Mouse (Mus musculus) Patski (cell line): ENCODE data around the gene Alox12b. TPM values are rescaled to one million over a fixed set of nuclear protein-coding genes. Genes with fewer than 3 reads are reported as not detected.

Experiments used
- ATAC-seq: fragments of 100-300 bp; one replicate; pipeline ENCODE4 v1.8.0; 2021
- CTCF ChIA-PET: fragments of 350-600 bp; sonication (Branson Sonifier 250); formaldehyde crosslinking; loops from one replicate; lab custom pipeline; 2022; ENCODE audit warnings: inconsistent platforms; lab: Charles Lee
- POLR2A ChIA-PET: fragments of 350-600 bp; sonication (Branson Sonifier 250); formaldehyde crosslinking; loops from one replicate; lab custom pipeline; 2022; ENCODE audit warnings: antibody characterized with exemption, inconsistent platforms; lab: Charles Lee
- DNase-seq: peaks from one replicate; pipeline ENCODE4 v3.0.0-alpha.2; 2011; ENCODE audit warnings: low read depth, low spot score
- H3K27me3 ChIP-seq: fragments of 371-371 bp; one replicate; pipeline ENCODE4 v1.5.1; 2021
- CTCF ChIP-seq: fragments of 100-300 bp; IDR thresholded peaks from one replicate; pipeline ENCODE4 v1.5.1; 2021
- in situ Hi-C: fragments of 300-500 bp; cut with MboI; formaldehyde crosslinking; loops from 3 replicates; pipeline ENCODE4 v1.11.1; 2018; ENCODE audit warnings: low pct_unique_long_range_greater_than_20kb, mixed read lengths
- polyA plus RNA-seq: library from polyadenylated mRNA; unstranded; gene quantifications from one replicate; pipeline ENCODE4 v1.2.3, GENCODE M21; 2021

Gene Alox12b
- polyA plus RNA-seq, 1 experiment from 2014 or later = not detected

- ATAC-seq (no peak), DNase-seq (no peak)
- no peak for TF ChIP-seq CTCF
- ChIA-PET POLR2A (no interaction called here), CTCF (no interaction called here)
- peaks cover 36% of the 10 kb centered on the region for H3K27me3 ChIP-seq
- in situ Hi-C loops = no loop called here
Observed at GRCm38 (mm10) chr11:69155351-69155750, 1.4 kb upstream of the Alox12b start.

GRCm38 (mm10) chr11:69169313-69169712 lies 12.5 kb downstream of the Alox12b start:
- POLR2A ChIA-PET = no interaction called here
- CTCF ChIA-PET = no interaction called here
- DNase-seq (no peak), ATAC-seq (no peak)
- TF ChIP-seq CTCF = no peak
- in situ Hi-C loops = no loop called here
- peaks cover 16% of the 10 kb centered on the region for H3K27me3 ChIP-seq

- TF ChIP-seq CTCF = no peak
- no peak for DNase-seq
- no peak for ATAC-seq
- ChIA-PET CTCF (interaction anchor here (1.0 to 1.2 kb wide), 2 partner anchors 11 to 76 kb away, joined by 3 read pairs; no protein-coding TSS in a partner anchor), POLR2A (interaction anchor here (0.5 to 0.7 kb wide), 3 partner anchors 256 to 1744 kb away, joined by 3 to 4 read pairs (median 3); no protein-coding TSS in a partner anchor)
- in situ Hi-C loops = no loop called here
- H3K27me3 ChIP-seq = no peaks in the 10 kb centered on the region
Observed at GRCm38 (mm10) chr11:69171626-69172025, 14.8 kb downstream of the Alox12b start.

GRCm38 (mm10) chr11:69172606-69173005 lies 15.8 kb downstream of the Alox12b start:
- no peaks in the 10 kb centered on the region for H3K27me3 ChIP-seq
- no peak for DNase-seq
- CTCF ChIA-PET = no interaction called here
- ATAC-seq = no peak
- POLR2A ChIA-PET = no interaction called here
- in situ Hi-C loops = no loop called here
- no peak for TF ChIP-seq CTCF

DNA sequence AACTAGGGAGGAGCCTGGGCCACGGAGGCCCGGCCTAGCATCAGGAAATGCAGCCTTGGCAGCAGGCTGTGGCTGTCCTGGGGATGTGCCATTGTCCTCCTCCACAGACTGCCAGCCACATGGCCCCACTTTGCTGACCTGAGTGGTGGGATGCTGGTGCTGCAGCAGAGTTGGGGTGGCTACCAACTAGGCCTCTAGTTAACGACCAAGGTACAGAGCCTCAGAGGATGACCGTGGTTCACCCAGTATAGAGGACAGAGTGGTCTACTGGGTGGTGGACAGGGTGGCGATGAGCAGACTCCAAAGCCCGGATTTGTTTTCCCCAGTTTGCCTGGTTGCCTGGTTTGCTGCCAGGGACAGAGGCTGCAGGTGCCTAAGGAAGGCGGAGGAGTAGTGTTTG lies 17.9 kb downstream of the Alox12b start:
- ChIA-PET POLR2A (no interaction called here), CTCF (interaction anchor here (1.0 kb wide), 1 partner anchor 9 kb away, joined by 3 read pairs; no protein-coding TSS in a partner anchor)
- no peak for ATAC-seq
- no peaks in the 10 kb centered on the region for H3K27me3 ChIP-seq
- no peak for TF ChIP-seq CTCF
- in situ Hi-C loops = no loop called here
- DNase-seq = no peak

GRCm38 (mm10) chr11:69178525-69178924 lies 21.7 kb downstream of the Alox12b start:
- ChIA-PET CTCF (no interaction called here), POLR2A (no interaction called here)
- DNase-seq (no peak), ATAC-seq (no peak)
- in situ Hi-C loops = no loop called here
- no peaks in the 10 kb centered on the region for H3K27me3 ChIP-seq
- TF ChIP-seq CTCF = no peak

DNA sequence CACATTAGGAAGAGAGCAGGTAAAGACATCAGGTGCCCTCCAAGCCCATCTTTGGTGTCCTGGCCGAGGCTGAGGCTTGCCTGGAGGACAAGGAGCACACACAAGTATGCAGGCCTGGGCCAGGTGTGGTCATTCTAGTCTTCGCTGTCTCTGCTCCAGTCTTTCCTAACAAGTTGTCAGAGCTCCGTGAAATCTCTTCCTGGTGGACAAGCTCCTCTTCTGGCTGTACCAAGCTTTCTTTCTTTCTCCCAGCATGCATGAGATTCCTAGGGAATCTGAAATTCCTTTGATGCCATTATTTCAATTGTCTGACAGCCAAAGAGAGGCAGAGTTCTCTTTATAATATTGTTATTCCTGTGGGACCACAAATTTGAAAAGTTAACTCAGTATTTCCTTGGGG lies 22.7 kb downstream of the Alox12b start:
- in situ Hi-C loops = no loop called here
- POLR2A ChIA-PET = no interaction called here
- ATAC-seq (no peak), DNase-seq (no peak)
- no peak for TF ChIP-seq CTCF
- H3K27me3 ChIP-seq = no peaks in the 10 kb centered on the region
- CTCF ChIA-PET = no interaction called here

GRCm38 (mm10) chr11:69180120-69180519 lies 23.3 kb downstream of the Alox12b start:
- DNase-seq = no peak
- H3K27me3 ChIP-seq = no peaks in the 10 kb centered on the region
- TF ChIP-seq CTCF = no peak
- CTCF ChIA-PET = no interaction called here
- ATAC-seq = no peak
- in situ Hi-C loops = no loop called here
- POLR2A ChIA-PET = no interaction called here

GRCm38 (mm10) chr11:69185031-69185430 lies 28.2 kb downstream of the Alox12b start:
- TF ChIP-seq CTCF = no peak

GRCm38 (mm10) chr11:69185936-69186335 lies 29.1 kb downstream of the Alox12b start:
- ATAC-seq = no peak
- TF ChIP-seq CTCF = no peak
- POLR2A ChIA-PET = no interaction called here
- no peaks in the 10 kb centered on the region for H3K27me3 ChIP-seq
- in situ Hi-C loops = no loop called here
- no peak for DNase-seq
- CTCF ChIA-PET = no interaction called here

More at GRCm38 (mm10) chr11:69185031-69185430, 28.2 kb downstream of the Alox12b start:
- DNase-seq (no peak), ATAC-seq (no peak)
- ChIA-PET POLR2A (no interaction called here), CTCF (interaction anchor here (1.0 kb wide), 1 partner anchor 35 kb away, joined by 3 read pairs; no protein-coding TSS in a partner anchor)
- in situ Hi-C loops = no loop called here
- no peaks in the 10 kb centered on the region for H3K27me3 ChIP-seq

GRCm38 (mm10) chr11:69192840-69193239 lies 36.1 kb downstream of the Alox12b start:
- in situ Hi-C loops = no loop called here
- peak; percentile 71 for TF ChIP-seq CTCF
- POLR2A ChIA-PET = no interaction called here
- DNase-seq (no peak), ATAC-seq (no peak)
- peaks cover 42% of the 10 kb centered on the region for H3K27me3 ChIP-seq
- CTCF ChIA-PET = interaction anchor here (1.6 kb wide), 1 partner anchor 42 kb away, joined by 3 read pairs; no protein-coding TSS in a partner anchor

DNA sequence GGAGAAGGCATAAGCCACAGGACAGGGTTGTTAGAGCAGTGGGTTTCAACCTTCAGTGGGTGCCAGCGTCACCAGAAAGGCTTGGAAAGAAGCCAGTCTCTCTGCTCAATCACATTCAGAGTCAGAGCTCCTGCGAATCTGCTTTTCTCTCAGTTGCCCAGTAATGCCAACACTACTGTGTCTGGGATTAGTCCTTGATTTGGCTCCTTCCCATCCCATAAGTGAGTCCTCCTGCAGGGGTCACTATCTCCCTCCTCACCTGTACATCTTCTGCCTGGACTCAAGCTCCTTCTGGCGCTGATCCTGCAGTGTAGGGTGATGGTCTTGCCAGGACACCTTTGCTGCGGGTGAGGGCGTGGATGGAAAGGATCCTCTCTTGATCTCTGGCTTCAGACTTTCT lies 40.0 kb downstream of the Alox12b start:
- peaks cover 50% of the 10 kb centered on the region for H3K27me3 ChIP-seq
- TF ChIP-seq CTCF = peak; percentile 71

More for the DNA sequence above, 40.0 kb downstream of the Alox12b start:
- CTCF ChIA-PET = interaction anchor here (0.8 to 1.2 kb wide), 2 partner anchors 39 to 51 kb away, joined by 3 read pairs; no protein-coding TSS in a partner anchor
- POLR2A ChIA-PET = no interaction called here
- DNase-seq = no peak
- ATAC-seq = no peak
- in situ Hi-C loops = loop anchor here (5.0 kb wide), 1 partner anchor 46 kb away; no protein-coding TSS in a partner anchor
